Mouse (Mus musculus) CD4-positive, CD25-positive, alpha-beta regulatory T cell, adult 2 months (primary cell): ENCODE data around the gene Sgf29.

Experiments used
- DNase-seq: peaks from one replicate; pipeline ENCODE4 v3.0.0-alpha.2; 2012; ENCODE audit warnings: low read depth, low spot score

The Sgf29 gene

DNA sequence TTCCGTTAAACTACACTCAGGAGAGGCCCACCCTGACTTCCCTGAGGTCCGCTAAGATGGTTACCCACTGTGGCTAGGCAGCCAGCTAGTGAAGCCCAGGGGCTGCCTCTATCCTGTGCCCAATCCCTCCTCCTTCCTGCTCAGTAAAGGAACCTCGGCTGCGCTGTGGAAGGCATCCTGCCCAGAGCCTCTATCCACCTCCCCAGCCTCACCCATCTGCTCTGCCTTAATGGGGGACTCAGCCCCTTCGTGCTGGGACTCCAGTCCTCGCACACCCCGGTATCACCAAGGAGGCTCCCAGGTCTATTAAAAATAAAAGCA is 54.6 kb downstream of the Sgf29 start:
- DNase-seq: no peak

DNA sequence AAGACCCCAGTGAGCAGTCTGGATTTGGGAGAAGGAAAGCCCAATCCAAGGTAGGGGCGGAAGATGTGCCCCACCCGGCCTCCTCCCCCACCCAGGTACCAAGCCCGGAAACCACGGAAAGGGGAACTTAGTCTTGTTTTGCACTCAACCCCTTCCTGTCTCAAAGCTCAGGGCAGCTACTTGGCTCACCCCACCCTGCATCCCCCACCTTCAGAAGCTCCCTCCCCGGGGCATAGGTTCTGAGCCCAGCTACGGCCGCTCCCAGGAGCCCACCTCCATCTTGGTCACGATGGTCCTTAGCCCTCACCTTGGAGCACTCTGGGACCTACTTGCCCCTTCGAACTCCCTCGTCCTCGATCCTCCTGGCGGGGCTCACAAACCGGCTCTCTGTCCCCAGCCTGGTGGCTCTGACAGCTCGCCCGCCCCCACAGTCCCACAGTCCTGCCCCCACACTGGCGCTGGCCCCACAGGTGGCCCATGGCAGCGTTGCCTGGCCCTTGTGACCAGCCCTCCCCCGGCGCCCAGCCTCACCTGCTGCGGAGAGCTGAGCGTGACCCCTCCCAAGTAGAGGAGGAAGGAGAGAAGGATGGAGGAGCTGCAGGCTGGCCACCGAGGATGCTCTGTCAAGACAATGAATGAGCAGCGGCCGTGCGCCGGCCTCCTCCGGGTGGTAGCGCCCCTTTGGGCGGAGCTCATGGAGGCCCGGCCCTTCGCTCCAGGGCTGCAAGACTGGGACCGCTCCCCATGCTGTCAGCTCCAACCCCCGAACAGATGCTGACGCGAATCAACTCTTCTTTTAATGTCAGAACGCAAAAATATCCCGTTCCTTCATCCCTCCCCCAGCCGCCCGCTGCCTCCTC is 55.2 kb downstream of the Sgf29 start:
- peak; percentile 92 for DNase-seq

DNA sequence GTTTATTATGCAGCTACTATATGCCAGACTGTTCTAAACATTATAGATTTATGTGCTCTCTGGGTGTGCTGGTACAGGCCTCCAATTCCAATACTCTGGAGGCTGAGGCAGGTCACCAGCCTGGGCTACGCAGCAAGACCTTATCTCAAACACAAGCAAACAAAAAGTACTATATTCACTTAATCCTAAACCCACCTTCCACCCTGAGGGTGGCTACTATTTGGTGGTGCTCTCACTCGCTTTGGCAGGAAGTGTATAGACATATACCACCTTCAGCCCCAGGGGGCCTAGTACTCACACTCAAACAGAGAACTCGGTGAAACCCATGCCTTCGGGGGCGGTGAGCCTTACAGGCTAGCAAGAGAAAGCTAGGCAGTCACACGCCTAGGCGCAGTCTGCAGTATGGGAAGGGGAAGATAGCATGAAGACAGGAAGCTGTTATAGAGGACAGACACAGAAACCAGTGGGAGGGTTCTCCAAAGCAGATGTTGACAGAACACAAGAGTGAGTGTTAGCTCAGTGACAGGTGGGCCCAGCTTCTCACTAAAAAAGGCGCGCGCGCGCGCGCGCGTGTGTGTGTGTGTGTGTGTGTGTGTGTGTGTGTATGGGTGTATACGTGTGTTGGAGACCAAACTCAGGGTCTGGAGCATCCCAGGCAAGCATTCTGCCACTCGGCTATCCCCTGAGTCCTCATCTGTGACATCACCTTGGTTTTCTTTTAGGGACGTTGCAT is 58.5 kb downstream of the Sgf29 start, which contains the start of gene Coro1a:
Gene Coro1a (minus strand): TSS at position 346 of the 733 bp plus-strand sequence.
- peak; percentile 77 for DNase-seq

DNA sequence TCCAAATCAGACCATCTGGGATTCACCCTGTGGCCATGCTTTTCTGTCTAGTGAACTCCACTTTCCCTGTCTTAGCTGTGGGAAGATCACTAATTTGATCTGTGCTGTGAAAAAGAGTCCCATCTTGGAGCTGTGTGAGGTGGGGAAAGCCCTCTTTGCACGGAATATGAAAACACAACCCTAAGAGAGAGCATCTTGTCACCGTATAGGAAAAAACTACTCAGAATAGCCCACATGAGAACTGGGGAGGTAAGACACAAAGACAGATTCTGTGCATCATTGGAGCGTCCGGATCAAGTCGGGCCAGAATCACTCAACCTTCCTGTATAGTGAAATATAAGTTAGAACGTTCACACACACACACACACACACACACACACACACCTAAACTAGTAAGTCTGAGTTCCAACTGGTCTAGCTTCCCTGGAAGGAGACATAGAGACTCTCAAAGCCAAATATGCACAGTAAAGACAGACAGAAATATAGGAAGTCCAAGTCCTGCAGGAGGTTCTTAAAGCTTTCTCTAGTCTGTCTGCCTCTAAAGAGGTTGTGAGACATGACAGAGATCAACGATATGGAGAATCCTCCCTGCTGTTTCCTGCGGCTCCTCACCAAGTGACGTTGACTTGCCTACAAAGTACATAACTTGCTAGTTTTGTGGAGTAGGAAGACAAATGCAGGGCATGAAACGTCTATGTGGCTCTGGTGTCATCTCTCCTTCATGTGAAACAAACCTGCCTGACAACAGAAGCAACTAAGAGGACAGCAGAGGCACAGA is 59.3 kb downstream of the Sgf29 start:
- DNase-seq: peak; percentile 63

DNA sequence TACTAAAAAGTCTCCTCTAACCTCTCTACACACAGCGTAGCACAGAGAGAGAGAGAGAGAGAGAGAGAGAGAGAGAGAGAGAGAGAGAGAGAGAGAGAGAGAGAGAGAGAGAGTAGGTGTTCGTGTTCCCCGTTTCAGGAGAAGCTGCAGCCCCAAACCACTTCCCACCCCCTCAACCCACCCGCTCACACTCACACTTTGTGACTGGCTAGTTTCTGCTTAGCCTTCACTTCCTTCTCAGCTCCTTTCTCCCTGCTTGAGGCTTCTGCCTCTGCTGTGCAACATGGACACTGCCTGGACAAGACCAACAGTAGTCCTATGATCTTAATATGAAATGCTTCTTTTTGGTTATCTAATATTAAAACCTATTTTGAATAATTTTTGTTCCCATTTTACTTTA is 61.2 kb downstream of the Sgf29 start:
- no peak for DNase-seq

DNA sequence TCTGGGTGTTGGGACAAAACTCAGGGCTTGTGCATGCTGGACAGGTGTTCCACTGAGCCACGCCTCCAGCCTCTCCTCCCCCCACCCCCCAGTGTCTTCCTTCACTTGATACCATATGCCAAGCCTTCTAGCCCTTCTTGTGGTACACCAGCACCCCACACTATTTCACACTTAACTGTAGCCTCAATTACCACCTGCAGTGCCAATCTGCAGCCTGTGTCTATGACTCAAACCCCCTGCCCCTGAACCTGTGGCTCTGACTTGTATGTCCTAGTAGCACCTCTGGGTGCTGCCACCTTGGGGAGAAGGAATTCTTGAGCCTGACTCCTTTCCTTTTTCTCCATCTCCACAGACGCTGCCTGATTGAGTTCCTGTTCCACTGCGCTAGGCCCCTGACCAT is 62.8 kb downstream of the Sgf29 start:
- DNase-seq: no peak

DNA sequence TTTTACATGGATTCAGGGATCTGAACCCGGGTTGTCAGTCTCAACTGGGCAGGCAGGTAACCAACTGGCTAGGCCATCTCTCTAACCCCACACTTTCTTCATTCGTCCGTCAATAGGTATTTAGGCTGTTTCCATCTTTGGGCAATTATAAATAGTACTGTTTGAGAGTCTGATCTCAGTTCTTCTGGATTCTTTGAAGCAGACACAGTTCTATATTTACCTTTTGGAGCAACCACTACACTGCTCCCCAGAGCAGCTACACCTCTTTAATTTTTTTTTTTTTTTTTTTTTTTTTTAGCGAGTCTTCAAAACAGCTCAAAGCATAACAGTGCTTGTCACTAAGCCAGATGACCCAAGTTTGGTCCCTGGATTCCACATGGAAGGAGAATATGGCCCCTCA is 66.6 kb downstream of the Sgf29 start:
- DNase-seq: no peak

DNA sequence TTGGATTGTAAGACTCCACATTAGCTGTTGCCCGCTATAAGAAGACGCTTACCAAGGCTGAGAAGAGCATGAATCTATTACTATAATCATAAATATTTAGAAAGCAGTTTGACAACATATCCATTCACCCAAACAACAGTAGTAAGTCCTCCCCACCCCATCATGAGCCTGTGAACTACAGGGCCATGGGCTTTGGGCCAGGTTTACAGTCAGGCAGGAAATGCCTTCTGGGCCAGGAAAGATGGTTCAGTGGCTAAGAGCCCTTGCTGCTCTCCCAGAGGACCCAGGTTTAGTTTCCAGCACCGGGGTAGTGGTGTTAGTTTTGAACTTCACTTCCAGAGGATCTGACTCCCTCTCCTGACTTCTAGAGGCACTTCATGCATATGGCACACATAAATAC is 68.5 kb downstream of the Sgf29 start:
- no peak for DNase-seq

DNA sequence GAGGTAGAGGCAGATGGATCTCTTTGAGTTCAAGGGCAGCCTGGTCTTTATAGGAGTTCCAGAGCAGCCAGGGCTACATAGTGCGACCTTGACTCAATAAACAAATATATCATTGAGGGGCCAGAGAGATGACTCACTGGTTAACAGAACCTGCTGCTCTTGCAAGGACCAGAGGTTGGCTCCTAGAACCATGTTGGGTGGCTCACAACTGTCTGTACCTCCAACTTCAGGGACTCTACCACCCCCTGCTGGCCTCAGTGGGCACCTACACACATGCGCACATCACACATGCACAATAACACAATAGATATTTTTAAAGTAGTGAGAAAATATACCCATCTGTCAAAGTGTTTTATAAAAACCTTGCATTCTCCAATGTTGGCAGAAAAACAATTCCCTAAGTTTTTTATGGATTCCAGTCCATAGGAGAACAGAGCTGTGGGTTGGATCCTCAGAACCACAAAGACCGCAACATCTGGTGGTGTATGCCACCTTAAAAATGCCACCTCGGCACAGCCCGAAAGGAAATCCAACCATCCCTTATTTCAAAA is 69.8 kb downstream of the Sgf29 start:
- peak; percentile 63 for DNase-seq

DNA sequence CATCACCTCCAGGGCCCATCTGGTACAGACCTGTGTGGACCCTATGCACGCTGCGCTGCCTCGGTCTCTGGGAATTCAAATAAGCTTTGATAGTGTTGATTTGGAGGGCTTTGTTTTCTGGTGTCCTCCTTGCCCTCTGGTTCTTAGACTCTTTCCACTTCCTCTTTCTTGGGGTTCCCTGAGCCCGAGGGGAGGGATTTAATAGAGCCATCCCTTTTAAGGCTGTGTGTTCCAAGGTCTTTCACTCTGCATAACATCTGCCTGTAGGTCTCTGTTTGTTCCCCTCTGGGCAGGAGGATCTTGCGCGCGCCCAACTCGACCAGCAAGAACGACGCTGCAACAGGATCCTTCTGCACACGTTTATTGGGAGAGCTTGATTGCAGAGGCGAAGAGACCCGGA is 72.5 kb downstream of the Sgf29 start:
- no peak for DNase-seq
